Mouse (Mus musculus) limb, embryonic 11.5 days (tissue): ENCODE measurements around the gene St7l. TPM values are rescaled to one million over a fixed set of nuclear protein-coding genes. Genes with fewer than 3 reads are reported as not detected.

Source experiments
- ATAC-seq: fragments of 200-750 bp; cut with Nextera tagmentation; 2 replicates; pipeline ENCODE4 v1.8.0; 2017; ENCODE audit warnings: low read depth; ENCODE audit not compliant: insufficient number of reproducible peaks, low FRiP score, low TSS enrichment
- DNase-seq: peaks from one replicate; pipeline ENCODE4 v3.0.0-alpha.2; 2015; ENCODE audit warnings: low spot score
- H3K27ac ChIP-seq: fragments of 300-500 bp; sonication (generic); replicated peaks from 2 replicates; pipeline ENCODE4 v1.5.1; 2014; ENCODE audit warnings: low read depth, mild to moderate bottlenecking, low read length
- H3K27me3 ChIP-seq: fragments of 300-500 bp; sonication (generic); 2 replicates; pipeline ENCODE4 v1.6.1; 2014; ENCODE audit warnings: mild to moderate bottlenecking, low read length, mixed read lengths; ENCODE audit not compliant: control insufficient read depth, insufficient read depth
- H3K36me3 ChIP-seq: fragments of 300-500 bp; sonication (generic); 2 replicates; pipeline ENCODE4 v1.6.1; 2014; ENCODE audit warnings: mild to moderate bottlenecking, low read length, moderate library complexity, mixed read lengths; ENCODE audit not compliant: control insufficient read depth, insufficient read depth
- H3K4me1 ChIP-seq: fragments of 300-500 bp; sonication (generic); 2 replicates; pipeline ENCODE4 v1.6.1; 2014; ENCODE audit warnings: low read length, mixed read lengths; ENCODE audit not compliant: control insufficient read depth, insufficient read depth
- H3K4me2 ChIP-seq: fragments of 300-500 bp; sonication (generic); 2 replicates; pipeline ENCODE4 v1.6.1; 2014; ENCODE audit warnings: low read depth, mild to moderate bottlenecking, moderate library complexity; ENCODE audit not compliant: severe bottlenecking
- H3K4me3 ChIP-seq: fragments of 300-500 bp; sonication (generic); 2 replicates; pipeline ENCODE4 v1.5.1; 2014; ENCODE audit warnings: low read depth, low read length
- H3K9ac ChIP-seq: fragments of 300-500 bp; sonication (generic); 2 replicates; pipeline ENCODE4 v1.6.1; 2014; ENCODE audit warnings: mild to moderate bottlenecking, low read length
- H3K9me3 ChIP-seq: fragments of 300-500 bp; sonication (generic); 2 replicates; pipeline ENCODE4 v1.6.1; 2016; ENCODE audit warnings: low read length; ENCODE audit not compliant: control insufficient read depth
- WGBS: fragments of 180-500 bp; shearing (Covaris S2); extraction: QIAGEN DNeasy Blood & Tissue Kit; methylation state at CpG from one replicate; pipeline ENCODE4 v1.1.7; 2014; 5-methylcytosine and 5-hydroxymethylcytosine counted together
- polyA plus RNA-seq: library from polyadenylated mRNA; unstranded; fragments of >200 nt; fragmentation: Nextera tagmentation; extraction: Ambion mirVana; gene quantifications from 2 replicates; pipeline ENCODE4 v1.2.1, GENCODE M21; 2014

Gene St7l
- polyA plus RNA-seq, 1 experiment from 2014 or later = 33.8 TPM

GRCm38 (mm10) chr3:104822413-104822812, 41.4 kb upstream of the St7l start:
- Histone ChIP-seq H3K4me2 (no peak overlapping the region), H3K36me3 (peaks cover 5% of the 10 kb centered on the region; the same call in 1 of the 2 replicates), H3K4me1 (peaks cover 6% of the 10 kb centered on the region; the same call in 1 of the 2 replicates), H3K9ac (no peak overlapping the region), H3K9me3 (no peaks in the 10 kb centered on the region), H3K4me3 (no peak overlapping the region), H3K27ac (no peak overlapping the region), H3K27me3 (no peaks in the 10 kb centered on the region)
- WGBS = 93% methylated on average over 3 of the region's 3 CpGs
- ATAC-seq = no peak
- DNase-seq = no peak

GRCm38 (mm10) chr3:104835797-104836196, 28.0 kb upstream of the St7l start:
- no peaks in the 10 kb centered on the region for H3K9me3 ChIP-seq
- no peaks in the 10 kb centered on the region for H3K27me3 ChIP-seq
- no peak for ATAC-seq
- DNase-seq = no peak
- H3K9ac ChIP-seq = no peak overlapping the region
- WGBS = 94% methylated on average over 3 of the region's 3 CpGs
- no peaks in the 10 kb centered on the region for H3K4me1 ChIP-seq
- H3K4me3 ChIP-seq = no peak overlapping the region
- peaks cover 13% of the 10 kb centered on the region for H3K36me3 ChIP-seq
- no peak overlapping the region for H3K4me2 ChIP-seq
- H3K27ac ChIP-seq = no peak overlapping the region

DNA sequence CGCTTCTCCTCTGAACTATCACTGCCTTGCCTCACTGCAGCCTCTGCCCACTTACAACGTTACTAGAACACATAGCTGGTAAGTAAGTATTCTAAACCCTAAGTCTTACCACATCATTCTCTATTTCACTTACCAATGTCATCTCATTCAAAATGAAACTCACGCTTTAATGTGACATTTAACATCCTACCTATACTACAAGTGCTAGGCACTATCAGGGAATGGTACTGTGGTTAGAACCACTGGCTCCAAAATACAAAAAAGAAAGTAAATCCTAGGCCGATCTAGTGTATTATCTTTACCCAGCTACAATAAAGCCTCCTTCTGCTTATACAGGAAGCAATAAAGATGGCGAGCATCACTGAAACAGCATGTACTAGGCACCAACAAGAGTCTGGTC, 22.8 kb upstream of the St7l start:
- Histone ChIP-seq H3K9ac (no peak overlapping the region), H3K27me3 (no peaks in the 10 kb centered on the region), H3K27ac (no peak overlapping the region), H3K4me3 (no peak overlapping the region), H3K9me3 (no peaks in the 10 kb centered on the region), H3K36me3 (peaks cover 4% of the 10 kb centered on the region; the same call in 1 of the 2 replicates), H3K4me1 (no peaks in the 10 kb centered on the region), H3K4me2 (no peak overlapping the region)
- no peak for ATAC-seq
- 90% methylated on average over 5 of the region's 5 CpGs for WGBS
- DNase-seq = no peak

DNA sequence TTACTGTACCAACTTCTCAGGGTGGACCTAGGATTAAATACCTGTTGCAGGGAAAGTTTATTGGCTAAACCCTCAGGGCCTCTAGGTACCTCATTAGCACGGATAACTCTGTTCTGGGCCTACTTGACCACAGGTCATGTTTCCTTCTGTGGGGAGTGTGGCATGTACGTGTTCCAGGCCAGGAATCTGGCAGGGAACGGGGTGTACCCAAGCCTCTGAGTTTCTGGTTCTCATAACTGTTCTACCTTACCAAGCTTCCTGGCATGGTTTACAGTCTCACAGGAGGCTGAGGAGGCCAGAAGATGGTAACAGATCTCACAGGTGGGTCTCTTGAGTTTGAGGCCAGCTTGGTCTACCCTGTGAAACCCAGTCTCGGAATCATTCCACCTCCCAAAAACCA, 17.2 kb upstream of the St7l start:
- H3K27me3 ChIP-seq = no peaks in the 10 kb centered on the region
- 78% methylated on average over 4 of the region's 4 CpGs for WGBS
- DNase-seq (no peak), ATAC-seq (no peak)
- H3K9me3 ChIP-seq = no peaks in the 10 kb centered on the region
- no peak overlapping the region for H3K4me2 ChIP-seq
- H3K4me3 ChIP-seq = no peak overlapping the region
- H3K27ac ChIP-seq = no peak overlapping the region
- H3K4me1 ChIP-seq = no peaks in the 10 kb centered on the region
- H3K9ac ChIP-seq = no peak overlapping the region
- peaks cover 4% of the 10 kb centered on the region for H3K36me3 ChIP-seq

DNA sequence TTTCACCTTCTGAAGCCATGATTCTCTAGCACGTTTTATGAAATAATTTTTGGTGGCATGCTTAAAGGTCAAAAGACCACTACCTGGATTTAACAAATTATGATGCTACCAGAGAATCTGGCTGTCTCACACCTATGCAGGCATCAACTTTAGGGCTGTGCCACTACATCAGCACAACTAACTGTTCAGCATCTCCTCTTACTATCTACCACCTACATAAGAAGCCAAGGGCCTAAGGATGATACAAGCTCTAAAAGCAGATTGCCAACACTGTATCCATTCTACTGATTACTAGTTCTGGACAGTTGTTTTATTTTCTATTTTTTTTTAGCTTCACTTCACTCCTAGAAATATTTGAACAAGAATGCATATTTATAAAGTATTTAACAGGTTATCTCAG, 9.3 kb upstream of the St7l start:
- H3K4me3 ChIP-seq = no peak overlapping the region
- DNase-seq (no peak), ATAC-seq (no peak)
- H3K27me3 ChIP-seq = no peaks in the 10 kb centered on the region
- H3K9ac ChIP-seq = no peak overlapping the region
- no peaks in the 10 kb centered on the region for H3K9me3 ChIP-seq
- no peaks in the 10 kb centered on the region; the same call in none of the 2 replicates for H3K36me3 ChIP-seq
- H3K4me2 ChIP-seq = no peak overlapping the region
- no peaks in the 10 kb centered on the region for H3K4me1 ChIP-seq
- 87% methylated on average over 1 of the region's 1 CpGs for WGBS
- H3K27ac ChIP-seq = no peak overlapping the region

DNA sequence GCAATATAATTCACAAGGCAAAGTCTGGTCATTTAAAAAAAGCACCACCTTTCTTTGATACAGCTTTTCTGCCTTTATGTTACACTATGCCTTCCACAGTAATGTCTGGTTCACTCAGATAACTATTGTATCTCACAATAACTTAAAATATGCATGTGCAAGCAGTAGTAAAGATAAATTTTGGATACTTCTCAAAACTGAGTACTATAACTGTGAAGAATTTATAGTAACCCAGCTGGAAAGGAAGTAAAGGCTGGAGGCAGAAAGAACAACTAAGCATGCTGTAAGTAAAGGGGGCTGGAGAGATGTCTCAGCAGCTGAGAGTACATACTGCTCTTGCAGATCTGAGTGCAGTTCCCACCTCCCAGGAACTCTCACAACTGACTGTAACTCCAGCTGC, 8.9 kb upstream of the St7l start:
- H3K9me3 ChIP-seq = no peaks in the 10 kb centered on the region
- no peak overlapping the region for H3K27ac ChIP-seq
- no peaks in the 10 kb centered on the region for H3K27me3 ChIP-seq
- no peak overlapping the region for H3K9ac ChIP-seq
- no peak overlapping the region for H3K4me3 ChIP-seq
- no peaks in the 10 kb centered on the region for H3K4me1 ChIP-seq
- no peak overlapping the region for H3K4me2 ChIP-seq
- H3K36me3 ChIP-seq = no peaks in the 10 kb centered on the region; the same call in none of the 2 replicates
- no peak for DNase-seq
- ATAC-seq = no peak

- 71% methylated on average over 1 of the region's 1 CpGs for WGBS
- ATAC-seq (no peak), DNase-seq (no peak)
- Histone ChIP-seq H3K4me3 (no peak overlapping the region), H3K27ac (no peak overlapping the region), H3K36me3 (no peaks in the 10 kb centered on the region; the same call in 1 of the 2 replicates), H3K4me1 (no peaks in the 10 kb centered on the region), H3K4me2 (no peak overlapping the region), H3K9me3 (no peaks in the 10 kb centered on the region), H3K9ac (no peak overlapping the region), H3K27me3 (no peaks in the 10 kb centered on the region)
Measured at GRCm38 (mm10) chr3:104856106-104856505, 7.7 kb upstream of the St7l start.

GRCm38 (mm10) chr3:104858560-104858959, 5.2 kb upstream of the St7l start:
- no peak for DNase-seq
- no peak overlapping the region for H3K4me2 ChIP-seq
- H3K36me3 ChIP-seq = no peaks in the 10 kb centered on the region; the same call in 1 of the 2 replicates
- H3K27ac ChIP-seq = no peak overlapping the region
- H3K4me1 ChIP-seq = no peaks in the 10 kb centered on the region
- WGBS = 100% methylated on average over 1 of the region's 1 CpGs
- H3K9me3 ChIP-seq = no peaks in the 10 kb centered on the region
- ATAC-seq = no peak
- no peak overlapping the region for H3K4me3 ChIP-seq
- H3K27me3 ChIP-seq = no peaks in the 10 kb centered on the region
- no peak overlapping the region for H3K9ac ChIP-seq

GRCm38 (mm10) chr3:104864651-104865340, 991 bp downstream of the St7l start:
- peak overlapping the region; percentile 95 for H3K27ac ChIP-seq
- H3K9ac ChIP-seq = peak overlapping the region; percentile 94
- H3K4me1 ChIP-seq = peaks cover 4% of the 10 kb centered on the region; the same call in 1 of the 2 replicates
- peak overlapping the region; percentile 81 for H3K4me2 ChIP-seq
- H3K27me3 ChIP-seq = no peaks in the 10 kb centered on the region
- ATAC-seq (peak; percentile 83), DNase-seq (peak; percentile 86)
- peak overlapping the region; percentile 95 for H3K4me3 ChIP-seq
- under 1% methylated on average over 48 of the region's 48 CpGs for WGBS
- no peaks in the 10 kb centered on the region for H3K36me3 ChIP-seq
- H3K9me3 ChIP-seq = no peaks in the 10 kb centered on the region
